Mouse (Mus musculus): ENCODE measurements around the gene Insig1. TPM values are rescaled to one million over a fixed set of nuclear protein-coding genes. Genes with fewer than 3 reads are reported as not detected.

Insig1 gene
- polyA plus RNA-seq, 1 experiment from 2014 or later: 137 TPM

GRCm38 (mm10) chr5:28079431-28079830, 8.3 kb downstream of the Insig1 start:
- no peak for DNase-seq (ENCODE audit: low spot score, missing footprints)
- 72% methylated on average over 2 of the region's 2 CpGs for WGBS

GRCm38 (mm10) chr5:28081127-28081526, 10.0 kb downstream of the Insig1 start:
- H3K27ac ChIP-seq (ENCODE audit: low read depth, low read length): no peak overlapping the region
- WGBS: 94% methylated on average over 2 of the region's 2 CpGs
- H3K9ac ChIP-seq (ENCODE audit: low read length): no peak overlapping the region
- H3K36me3 ChIP-seq (ENCODE audit: control insufficient read depth, insufficient read depth, low read length): peaks cover 3% of the 10 kb centered on the region; the same call in 1 of the 2 replicates
- H3K4me1 ChIP-seq (ENCODE audit: control insufficient read depth, insufficient read depth, low read length): no peaks in the 10 kb centered on the region
- ATAC-seq (ENCODE audit: low FRiP score) (no peak), DNase-seq (ENCODE audit: low spot score, missing footprints) (no peak)
- H3K4me3 ChIP-seq (ENCODE audit: low read depth, low read length): no peak overlapping the region
- H3K9me3 ChIP-seq (ENCODE audit: control insufficient read depth, low read length): no peaks in the 10 kb centered on the region
- no peak overlapping the region for H3K4me2 ChIP-seq
- H3K27me3 ChIP-seq (ENCODE audit: control insufficient read depth, insufficient read depth, low read length): no peaks in the 10 kb centered on the region

More at GRCm38 (mm10) chr5:28079431-28079830, 8.3 kb downstream of the Insig1 start:
- no peaks in the 10 kb centered on the region for H3K9me3 ChIP-seq (ENCODE audit: control insufficient read depth, low read length)
- no peak overlapping the region for H3K4me3 ChIP-seq (ENCODE audit: low read depth, low read length)
- peaks cover 8% of the 10 kb centered on the region for H3K36me3 ChIP-seq (ENCODE audit: control insufficient read depth, insufficient read depth, low read length)
- H3K27ac ChIP-seq (ENCODE audit: low read depth, low read length): no peak overlapping the region
- H3K4me1 ChIP-seq (ENCODE audit: control insufficient read depth, insufficient read depth, low read length): no peaks in the 10 kb centered on the region
- H3K4me2 ChIP-seq: no peak overlapping the region
- ATAC-seq (ENCODE audit: low FRiP score): no peak
- H3K9ac ChIP-seq (ENCODE audit: low read length): no peak overlapping the region
- H3K27me3 ChIP-seq (ENCODE audit: control insufficient read depth, insufficient read depth, low read length): no peaks in the 10 kb centered on the region

- H3K36me3 ChIP-seq (ENCODE audit: control insufficient read depth, insufficient read depth, low read length): no peaks in the 10 kb centered on the region
- WGBS: 91% methylated on average over 2 of the region's 2 CpGs
- no peaks in the 10 kb centered on the region for H3K27me3 ChIP-seq (ENCODE audit: control insufficient read depth, insufficient read depth, low read length)
- no peak overlapping the region for H3K4me3 ChIP-seq (ENCODE audit: low read depth, low read length)
- DNase-seq (ENCODE audit: low spot score, missing footprints) (no peak), ATAC-seq (ENCODE audit: low FRiP score) (no peak)
- H3K27ac ChIP-seq (ENCODE audit: low read depth, low read length): no peak overlapping the region
- no peaks in the 10 kb centered on the region for H3K4me1 ChIP-seq (ENCODE audit: control insufficient read depth, insufficient read depth, low read length)
- no peak overlapping the region for H3K9ac ChIP-seq (ENCODE audit: low read length)
- H3K9me3 ChIP-seq (ENCODE audit: control insufficient read depth, low read length): no peaks in the 10 kb centered on the region
- no peak overlapping the region for H3K4me2 ChIP-seq
These were observed 10.7 kb downstream of the Insig1 start for GRCm38 (mm10) chr5:28081822-28082221.

GRCm38 (mm10) chr5:28082312-28082711, 11.1 kb downstream of the Insig1 start:
- H3K9ac ChIP-seq (ENCODE audit: low read length): no peak overlapping the region
- ATAC-seq (ENCODE audit: low FRiP score) (no peak), DNase-seq (ENCODE audit: low spot score, missing footprints) (no peak)
- no peaks in the 10 kb centered on the region for H3K9me3 ChIP-seq (ENCODE audit: control insufficient read depth, low read length)
- no peak overlapping the region for H3K4me2 ChIP-seq
- H3K27me3 ChIP-seq (ENCODE audit: control insufficient read depth, insufficient read depth, low read length): no peaks in the 10 kb centered on the region
- no peak overlapping the region for H3K27ac ChIP-seq (ENCODE audit: low read depth, low read length)
- WGBS: 80% methylated on average over 4 of the region's 4 CpGs
- no peaks in the 10 kb centered on the region for H3K36me3 ChIP-seq (ENCODE audit: control insufficient read depth, insufficient read depth, low read length)
- no peak overlapping the region for H3K4me3 ChIP-seq (ENCODE audit: low read depth, low read length)
- H3K4me1 ChIP-seq (ENCODE audit: control insufficient read depth, insufficient read depth, low read length): no peaks in the 10 kb centered on the region

- Histone ChIP-seq H3K36me3 (ENCODE audit: control insufficient read depth, insufficient read depth, low read length) (no peaks in the 10 kb centered on the region), H3K9me3 (ENCODE audit: control insufficient read depth, low read length) (no peaks in the 10 kb centered on the region), H3K27me3 (ENCODE audit: control insufficient read depth, insufficient read depth, low read length) (no peaks in the 10 kb centered on the region), H3K27ac (ENCODE audit: low read depth, low read length) (no peak overlapping the region), H3K9ac (ENCODE audit: low read length) (no peak overlapping the region), H3K4me3 (ENCODE audit: low read depth, low read length) (no peak overlapping the region), H3K4me1 (ENCODE audit: control insufficient read depth, insufficient read depth, low read length) (no peaks in the 10 kb centered on the region), H3K4me2 (no peak overlapping the region)
- 81% methylated on average over 3 of the region's 3 CpGs for WGBS
- DNase-seq (ENCODE audit: low spot score, missing footprints) (no peak), ATAC-seq (ENCODE audit: low FRiP score) (no peak)
These were observed 11.6 kb downstream of the Insig1 start for GRCm38 (mm10) chr5:28082796-28083195.

- Histone ChIP-seq H3K9me3 (ENCODE audit: control insufficient read depth, low read length) (no peaks in the 10 kb centered on the region), H3K36me3 (ENCODE audit: control insufficient read depth, insufficient read depth, low read length) (no peaks in the 10 kb centered on the region), H3K27ac (ENCODE audit: low read depth, low read length) (no peak overlapping the region), H3K4me3 (ENCODE audit: low read depth, low read length) (no peak overlapping the region), H3K27me3 (ENCODE audit: control insufficient read depth, insufficient read depth, low read length) (no peaks in the 10 kb centered on the region), H3K9ac (ENCODE audit: low read length) (no peak overlapping the region), H3K4me1 (ENCODE audit: control insufficient read depth, insufficient read depth, low read length) (no peaks in the 10 kb centered on the region), H3K4me2 (no peak overlapping the region)
- no peak for DNase-seq (ENCODE audit: low spot score, missing footprints)
- 73% methylated on average over 2 of the region's 2 CpGs for WGBS
- no peak for ATAC-seq (ENCODE audit: low FRiP score)
These were observed 13.6 kb downstream of the Insig1 start for GRCm38 (mm10) chr5:28084743-28085142.

- Histone ChIP-seq H3K4me3 (ENCODE audit: low read depth, low read length) (no peak overlapping the region), H3K4me1 (ENCODE audit: control insufficient read depth, insufficient read depth, low read length) (no peaks in the 10 kb centered on the region), H3K9ac (ENCODE audit: low read length) (no peak overlapping the region), H3K9me3 (ENCODE audit: control insufficient read depth, low read length) (no peaks in the 10 kb centered on the region), H3K36me3 (ENCODE audit: control insufficient read depth, insufficient read depth, low read length) (no peaks in the 10 kb centered on the region), H3K4me2 (no peak overlapping the region), H3K27ac (ENCODE audit: low read depth, low read length) (no peak overlapping the region), H3K27me3 (ENCODE audit: control insufficient read depth, insufficient read depth, low read length) (no peaks in the 10 kb centered on the region)
- DNase-seq (ENCODE audit: low spot score, missing footprints) (no peak), ATAC-seq (ENCODE audit: low FRiP score) (no peak)
- WGBS: 53% methylated on average over 1 of the region's 1 CpGs
These were observed 19.4 kb downstream of the Insig1 start for GRCm38 (mm10) chr5:28090547-28090946.

- Histone ChIP-seq H3K4me1 (ENCODE audit: control insufficient read depth, insufficient read depth, low read length) (no peaks in the 10 kb centered on the region), H3K4me3 (ENCODE audit: low read depth, low read length) (no peak overlapping the region), H3K4me2 (no peak overlapping the region), H3K9ac (ENCODE audit: low read length) (no peak overlapping the region), H3K9me3 (ENCODE audit: control insufficient read depth, low read length) (no peaks in the 10 kb centered on the region), H3K27me3 (ENCODE audit: control insufficient read depth, insufficient read depth, low read length) (no peaks in the 10 kb centered on the region), H3K36me3 (ENCODE audit: control insufficient read depth, insufficient read depth, low read length) (no peaks in the 10 kb centered on the region), H3K27ac (ENCODE audit: low read depth, low read length) (no peak overlapping the region)
- WGBS: 81% methylated on average over 3 of the region's 3 CpGs
- DNase-seq (ENCODE audit: low spot score, missing footprints): no peak
- no peak for ATAC-seq (ENCODE audit: low FRiP score)
These were observed 21.2 kb downstream of the Insig1 start for GRCm38 (mm10) chr5:28092327-28092726.

GRCm38 (mm10) chr5:28093874-28094273, 22.7 kb downstream of the Insig1 start:
- ATAC-seq (ENCODE audit: low FRiP score): peak; percentile 38; the same call in 1 of the 2 replicates
- no peaks in the 10 kb centered on the region for H3K27me3 ChIP-seq (ENCODE audit: control insufficient read depth, insufficient read depth, low read length)
- 22% methylated on average over 4 of the region's 4 CpGs for WGBS

GRCm38 (mm10) chr5:28094393-28094792, 23.2 kb downstream of the Insig1 start:
- no peak for ATAC-seq (ENCODE audit: low FRiP score)
- Histone ChIP-seq H3K27ac (ENCODE audit: low read depth, low read length) (no peak overlapping the region), H3K4me3 (ENCODE audit: low read depth, low read length) (no peak overlapping the region), H3K9me3 (ENCODE audit: control insufficient read depth, low read length) (no peaks in the 10 kb centered on the region), H3K4me1 (ENCODE audit: control insufficient read depth, insufficient read depth, low read length) (no peaks in the 10 kb centered on the region), H3K9ac (ENCODE audit: low read length) (no peak overlapping the region), H3K27me3 (ENCODE audit: control insufficient read depth, insufficient read depth, low read length) (no peaks in the 10 kb centered on the region), H3K36me3 (ENCODE audit: control insufficient read depth, insufficient read depth, low read length) (no peaks in the 10 kb centered on the region), H3K4me2 (no peak overlapping the region)
- 72% methylated on average over 3 of the region's 3 CpGs for WGBS
- DNase-seq (ENCODE audit: low spot score, missing footprints): no peak

More at GRCm38 (mm10) chr5:28093874-28094273, 22.7 kb downstream of the Insig1 start:
- peak; percentile 99 for DNase-seq (ENCODE audit: low spot score, missing footprints)
- Histone ChIP-seq H3K4me2 (no peak overlapping the region), H3K4me3 (ENCODE audit: low read depth, low read length) (no peak overlapping the region), H3K36me3 (ENCODE audit: control insufficient read depth, insufficient read depth, low read length) (no peaks in the 10 kb centered on the region), H3K9me3 (ENCODE audit: control insufficient read depth, low read length) (no peaks in the 10 kb centered on the region), H3K9ac (ENCODE audit: low read length) (no peak overlapping the region), H3K27ac (ENCODE audit: low read depth, low read length) (no peak overlapping the region), H3K4me1 (ENCODE audit: control insufficient read depth, insufficient read depth, low read length) (no peaks in the 10 kb centered on the region)
